8 mouse cellular contexts compared by ENCODE assay signal in the genomic region with DNA sequence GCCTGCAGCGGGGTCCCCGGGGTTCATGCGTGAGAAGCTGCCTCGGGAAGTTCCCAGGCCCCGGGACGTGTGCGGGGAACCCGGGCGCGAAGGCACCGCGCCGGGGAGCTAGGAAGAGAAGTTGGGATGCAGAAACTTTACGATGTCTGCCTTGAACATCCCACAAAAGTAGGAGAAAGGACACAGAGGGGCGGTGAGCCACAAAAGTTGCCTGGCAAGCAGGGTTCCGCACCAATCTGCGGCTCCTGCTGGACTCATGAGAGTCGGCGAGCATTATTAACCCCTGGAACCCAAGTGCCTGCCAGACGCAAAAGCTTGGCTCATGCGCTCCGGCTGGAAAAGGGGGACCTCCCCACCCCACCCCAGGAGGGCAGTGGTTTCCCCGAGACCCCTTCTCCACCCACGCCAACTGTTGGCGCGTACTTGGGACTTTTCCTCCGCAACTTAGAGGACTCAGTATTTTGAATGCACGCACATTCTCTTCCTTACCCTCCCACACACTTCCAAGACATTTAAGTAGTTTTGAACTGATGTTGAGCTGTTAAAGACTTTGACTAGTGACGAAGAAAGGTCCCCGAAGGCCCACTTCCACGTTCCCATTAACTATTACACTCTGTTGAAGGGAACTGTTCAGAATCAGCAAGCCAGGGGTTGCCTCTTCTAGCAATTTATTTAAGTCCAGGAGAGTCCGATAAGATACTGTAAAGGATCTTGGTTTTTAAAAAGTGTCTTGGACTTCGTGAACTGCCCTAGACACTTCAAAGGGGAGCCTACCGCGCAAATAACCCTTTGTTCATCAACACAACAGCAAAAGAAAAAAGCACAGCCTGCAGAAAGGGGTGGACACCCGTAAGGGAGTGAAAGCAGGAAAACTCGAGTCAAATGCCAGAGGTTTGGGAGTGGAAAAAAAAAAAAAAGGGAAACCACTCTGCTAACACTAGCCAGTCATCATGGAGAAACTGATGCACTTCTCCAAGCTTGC. TPM values are rescaled to one million over a fixed set of nuclear protein-coding genes. Genes with fewer than 3 reads are reported as not detected.
DNase-seq lines count a peak whose midpoint lies in the region; ATAC-seq and TF ChIP-seq lines count a peak whose summit lies in the region.

No protein-coding gene starts in this region.

- TF ChIP-seq CTCF in olfactory bulb, adult 2 months (IDR thresholded peaks at IDR 0.05; ENCODE audit: insufficient read depth, low read depth, low read length), result no peak

- H3K9me3 ChIP-seq in megakaryocyte, embryonic 14.5 days, result no peaks in the 10 kb centered on the region
- H3K9me3 ChIP-seq in heart, embryonic 11.5 days (replicated peaks; ENCODE audit: control insufficient read depth, low read length), result no peaks in the 10 kb centered on the region
- no peaks in the 10 kb centered on the region for H3K9me3 ChIP-seq in limb, embryonic 11.5 days (ENCODE audit: control insufficient read depth, low read length)

- 0 out of 2 replicates have a peak, but pooled peaks have one; percentile 11 for TF ChIP-seq POLR2A in olfactory bulb, adult 2 months (IDR thresholded peaks at IDR 0.05; ENCODE audit: insufficient read depth, low read depth, low read length)

- WGBS in heart, embryonic 11.5 days (ENCODE audit: insufficient replicate concordance), result 1% methylated on average over 37 of the region's 37 CpGs
- under 1% methylated on average over 37 of the region's 37 CpGs for WGBS in limb, embryonic 11.5 days
- WGBS in olfactory bulb, adult 2 months, result 3% methylated on average over 37 of the region's 37 CpGs

- peaks cover 19% of the 10 kb centered on the region for H3K4me1 ChIP-seq in megakaryocyte, embryonic 14.5 days
- peaks cover 12% of the 10 kb centered on the region for H3K4me1 ChIP-seq in heart, embryonic 11.5 days (ENCODE audit: control insufficient read depth, insufficient read depth, low read length)
- peaks cover 20% of the 10 kb centered on the region for H3K4me1 ChIP-seq in limb, embryonic 11.5 days (ENCODE audit: control insufficient read depth, insufficient read depth, low read length)
- H3K4me1 ChIP-seq in olfactory bulb, adult 2 months (ENCODE audit: control insufficient read depth, insufficient read depth, low read length), result peaks cover 2% of the 10 kb centered on the region; the same call in 1 of the 2 replicates

- H3K4me2 ChIP-seq in heart, embryonic 11.5 days, result peak overlapping the region; percentile 83
- H3K4me2 ChIP-seq in limb, embryonic 11.5 days (ENCODE audit: low read depth, severe bottlenecking), result peak overlapping the region; percentile 67

- ATAC-seq in megakaryocyte, adult 5-6 weeks (ENCODE audit: poor library complexity, severe bottlenecking), result no peak
- ATAC-seq in heart, embryonic 11.5 days (replicated peaks; ENCODE audit: insufficient number of reproducible peaks, low FRiP score, low TSS enrichment), result peak; percentile 14
- ATAC-seq in limb, embryonic 11.5 days (ENCODE audit: insufficient number of reproducible peaks, low FRiP score, low TSS enrichment, low read depth), result peak; percentile 61
- no peak for ATAC-seq in monocyte, adult 5-6 weeks (replicated peaks; ENCODE audit: insufficient number of reproducible peaks, low FRiP score, low TSS enrichment, poor library complexity, severe bottlenecking)

- peak overlapping the region; percentile 99 for H3K27ac ChIP-seq in heart, embryonic 11.5 days (ENCODE audit: low read depth, low read length)
- H3K27ac ChIP-seq in limb, embryonic 11.5 days (replicated peaks; ENCODE audit: low read depth, low read length), result peak overlapping the region; percentile 96
- H3K27ac ChIP-seq in olfactory bulb, adult 2 months (ENCODE audit: insufficient read depth, low read depth, low read length), result peak overlapping the region; percentile 19; the same call in 1 of the 2 replicates

- DNase-seq in adrenal gland, adult (ENCODE audit: inconsistent age in 2 of 2, low spot score in 1 of 2), result peak; percentile 79 to 91
- DNase-seq in adrenal gland, postnatal 36 days, result no peak
- DNase-seq in limb, embryonic 11.5 days (ENCODE audit: low spot score), result peak; percentile 44

- no peaks in the 10 kb centered on the region for H3K36me3 ChIP-seq in megakaryocyte, embryonic 14.5 days (replicated peaks; ENCODE audit: low read length)
- no peaks in the 10 kb centered on the region for H3K36me3 ChIP-seq in heart, embryonic 11.5 days (ENCODE audit: control insufficient read depth, insufficient read depth, low read length)
- no peaks in the 10 kb centered on the region for H3K36me3 ChIP-seq in limb, embryonic 11.5 days (ENCODE audit: control insufficient read depth, insufficient read depth, low read length)

- peaks cover 69% of the 10 kb centered on the region for H3K27me3 ChIP-seq in megakaryocyte, embryonic 14.5 days (replicated peaks)
- no peaks in the 10 kb centered on the region for H3K27me3 ChIP-seq in heart, embryonic 11.5 days (ENCODE audit: control insufficient read depth, insufficient read depth, low read length)
- H3K27me3 ChIP-seq in limb, embryonic 11.5 days (ENCODE audit: control insufficient read depth, insufficient read depth, low read length), result no peaks in the 10 kb centered on the region

- H3K4me3 ChIP-seq in megakaryocyte, embryonic 14.5 days (replicated peaks), result peak overlapping the region; percentile 46
- peak overlapping the region; percentile 66 for H3K4me3 ChIP-seq in heart, embryonic 11.5 days (ENCODE audit: low read depth, low read length)
- H3K4me3 ChIP-seq in limb, embryonic 11.5 days (ENCODE audit: low read depth, low read length), result peak overlapping the region; percentile 79
- H3K4me3 ChIP-seq in olfactory bulb, adult 2 months (ENCODE audit: insufficient read depth, low read depth, low read length), result peak overlapping the region; percentile 96

- H3K9ac ChIP-seq in heart, embryonic 11.5 days (ENCODE audit: low read depth, low read length), result peak overlapping the region; percentile 93
- H3K9ac ChIP-seq in limb, embryonic 11.5 days (ENCODE audit: low read length), result peak overlapping the region; percentile 91

RNA-seq across cellular contexts. Expression of a gene that starts 0.7 kb away (rescaled TPM):
- total RNA-seq in adrenal gland, postnatal 36 days (2021), result 100 to 1,000 TPM; 105 to 134 TPM
- polyA plus RNA-seq in megakaryocyte, embryonic 14.5 days (2012; ENCODE audit: insufficient read depth, low replicate concordance), result not detected in 2 replicates
- total RNA-seq in megakaryocyte, adult 5-6 weeks (2015), result not detected in 2 replicates
- not detected in 2 replicates for total RNA-seq in megakaryocyte, adult 5-6 weeks (2017)
- 168 and 188 TPM in 2 replicates for polyA plus RNA-seq in heart, embryonic 11.5 days (2014; fragmentation: Nextera tagmentation; extraction: Ambion mirVana)
- polyA plus RNA-seq in limb, embryonic 11.5 days (2014; fragmentation: Nextera tagmentation; extraction: Ambion mirVana), result 121 and 123 TPM in 2 replicates
- 298 TPM in 1 of 2 replicates, not detected in the other for polyA plus RNA-seq in olfactory bulb, adult 2 months (2012; ENCODE audit: insufficient read depth, insufficient read length, low replicate concordance, missing spikeins)
- total RNA-seq in monocyte, adult 5-6 weeks (2017), result not detected in 3 replicates

Comparison
In these comparisons a context has a peak if more than half of its experiments do, and no peak if none do; other contexts are left out.
1. DNase-seq: peak in adrenal gland, adult (2 of 2) and limb, embryonic 11.5 days (single experiment); none in adrenal gland, postnatal 36 days (0 of 2).
2. H3K4me3 ChIP-seq: peak in every context shown above with its lines; median percentile 96 in olfactory bulb, adult 2 months; 79 in limb, embryonic 11.5 days; 66 in heart, embryonic 11.5 days; 46 in megakaryocyte, embryonic 14.5 days.
3. ATAC-seq: peak in heart, embryonic 11.5 days (single experiment) and limb, embryonic 11.5 days (single experiment); none in megakaryocyte, adult 5-6 weeks (single experiment) and monocyte, adult 5-6 weeks (single experiment).
4. H3K27ac ChIP-seq: peak in every context shown above with its lines; median percentile 99 in heart, embryonic 11.5 days; 96 in limb, embryonic 11.5 days; 19 in olfactory bulb, adult 2 months.